Mouse (Mus musculus) limb, embryonic 14.5 days (tissue): Measurements from ENCODE around the gene Lcmt2. TPM values are rescaled to one million over a fixed set of nuclear protein-coding genes. Genes with fewer than 3 reads are reported as not detected.
"Not testable (repeated sequence)": the region's sequence is repeated elsewhere in the genome, so short reads cannot be mapped to it uniquely, and the experiment has no call there.

Source experiments
- ATAC-seq: fragments of 200-750 bp; cut with Nextera tagmentation; 2 replicates; pipeline ENCODE4 v1.8.0; 2017; ENCODE audit warnings: low read depth, moderate number of reproducible peaks, moderate TSS enrichment; ENCODE audit not compliant: low FRiP score
- DNase-seq: peaks from one replicate; pipeline ENCODE4 v3.0.0-alpha.2; 2015; ENCODE audit warnings: low spot score
- H3K27ac ChIP-seq: fragments of 300-500 bp; sonication (generic); replicated peaks from 2 replicates; pipeline ENCODE4 v1.5.1; 2014; ENCODE audit warnings: low read depth, mild to moderate bottlenecking, low read length, moderate library complexity, mixed read lengths
- H3K27me3 ChIP-seq: fragments of 300-500 bp; sonication (generic); 2 replicates; pipeline ENCODE4 v1.6.1; 2014; ENCODE audit warnings: low read length, mixed read lengths; ENCODE audit not compliant: control insufficient read depth, insufficient read depth
- H3K36me3 ChIP-seq: fragments of 300-500 bp; sonication (generic); 2 replicates; pipeline ENCODE4 v1.6.1; 2014; ENCODE audit warnings: mild to moderate bottlenecking, low read length, moderate library complexity, mixed read lengths; ENCODE audit not compliant: control insufficient read depth, insufficient read depth
- H3K4me1 ChIP-seq: fragments of 300-500 bp; sonication (generic); 2 replicates; pipeline ENCODE4 v1.6.1; 2014; ENCODE audit warnings: antibody characterized with exemption, low read length, mixed read lengths; ENCODE audit not compliant: control insufficient read depth, insufficient read depth
- H3K4me2 ChIP-seq: fragments of 300-500 bp; sonication (generic); replicated peaks from 2 replicates; pipeline ENCODE4 v1.6.1; 2014; ENCODE audit warnings: low read depth, mild to moderate bottlenecking, low read length, moderate library complexity; ENCODE audit not compliant: severe bottlenecking
- H3K4me3 ChIP-seq: fragments of 300-500 bp; sonication (generic); replicated peaks from 2 replicates; pipeline ENCODE4 v1.5.1; 2014; ENCODE audit warnings: low read length
- H3K9ac ChIP-seq: fragments of 300-500 bp; sonication (generic); 2 replicates; pipeline ENCODE4 v1.6.1; 2014; ENCODE audit warnings: mild to moderate bottlenecking, low read depth, low read length, moderate library complexity; ENCODE audit not compliant: severe bottlenecking
- H3K9me3 ChIP-seq: fragments of 300-500 bp; sonication (generic); 2 replicates; pipeline ENCODE4 v1.6.1; 2016; ENCODE audit warnings: low read length; ENCODE audit not compliant: control insufficient read depth
- POLR2A ChIP-seq: fragments of 200-500 bp; IDR thresholded peaks from 2 replicates; pipeline ENCODE4 v1.8.0; 2012; ENCODE audit warnings: inconsistent platforms, mild to moderate bottlenecking, moderate library complexity, borderline replicate concordance; ENCODE audit not compliant: insufficient read depth, insufficient read length; ENCODE audit errors: extremely low read depth
- WGBS: fragments of 180-500 bp; shearing (Covaris S2); extraction: QIAGEN DNeasy Blood & Tissue Kit; methylation state at CpG from one replicate; pipeline ENCODE4 v1.1.7; 2014; 5-methylcytosine and 5-hydroxymethylcytosine counted together
- polyA plus RNA-seq, 2 experiments: library from polyadenylated mRNA; depleted of rRNA in 1 of 2; stranded (reverse) in 1 of 2; unstranded in 1 of 2; fragments of >200 nt; fragmentation: Nextera tagmentation in 1 of 2; extraction: Ambion mirVana in 1 of 2; gene quantifications; 2 replicates each; pipeline versions ENCODE4 v1.2.1 to v1.2.3; 2012 to 2014

Gene Lcmt2
- polyA plus RNA-seq, 2 experiments = 9.4 to 19.9 TPM

DNA sequence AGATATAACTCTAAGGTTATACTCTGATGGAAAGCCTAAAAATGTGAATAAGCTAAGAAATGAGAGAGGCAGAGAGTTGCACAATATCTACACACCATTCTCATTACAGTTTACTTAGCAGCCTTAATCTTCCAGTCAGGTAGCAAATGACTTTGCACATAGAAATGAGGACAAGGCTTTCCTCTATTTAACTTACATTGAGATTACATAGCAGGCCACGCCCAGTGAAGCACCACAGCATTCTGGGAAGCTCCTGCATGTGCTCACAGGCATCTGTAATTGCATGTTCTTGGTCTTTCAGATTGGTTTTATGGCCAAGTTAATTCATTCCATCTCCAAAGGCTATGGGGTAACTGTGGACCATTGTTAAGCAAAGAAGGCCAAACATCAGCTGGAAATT, 7.6 kb downstream of the Lcmt2 start:
- ATAC-seq (no peak), DNase-seq (no peak)
- no peak for TF ChIP-seq POLR2A
- Histone ChIP-seq H3K4me1 (no peaks in the 10 kb centered on the region), H3K4me3 (no peak overlapping the region), H3K4me2 (no peak overlapping the region), H3K27me3 (no peaks in the 10 kb centered on the region), H3K9me3 (no peaks in the 10 kb centered on the region), H3K9ac (no peak overlapping the region), H3K36me3 (no peaks in the 10 kb centered on the region), H3K27ac (no peak overlapping the region)
- 63% methylated on average over 1 of the region's 1 CpGs for WGBS

DNA sequence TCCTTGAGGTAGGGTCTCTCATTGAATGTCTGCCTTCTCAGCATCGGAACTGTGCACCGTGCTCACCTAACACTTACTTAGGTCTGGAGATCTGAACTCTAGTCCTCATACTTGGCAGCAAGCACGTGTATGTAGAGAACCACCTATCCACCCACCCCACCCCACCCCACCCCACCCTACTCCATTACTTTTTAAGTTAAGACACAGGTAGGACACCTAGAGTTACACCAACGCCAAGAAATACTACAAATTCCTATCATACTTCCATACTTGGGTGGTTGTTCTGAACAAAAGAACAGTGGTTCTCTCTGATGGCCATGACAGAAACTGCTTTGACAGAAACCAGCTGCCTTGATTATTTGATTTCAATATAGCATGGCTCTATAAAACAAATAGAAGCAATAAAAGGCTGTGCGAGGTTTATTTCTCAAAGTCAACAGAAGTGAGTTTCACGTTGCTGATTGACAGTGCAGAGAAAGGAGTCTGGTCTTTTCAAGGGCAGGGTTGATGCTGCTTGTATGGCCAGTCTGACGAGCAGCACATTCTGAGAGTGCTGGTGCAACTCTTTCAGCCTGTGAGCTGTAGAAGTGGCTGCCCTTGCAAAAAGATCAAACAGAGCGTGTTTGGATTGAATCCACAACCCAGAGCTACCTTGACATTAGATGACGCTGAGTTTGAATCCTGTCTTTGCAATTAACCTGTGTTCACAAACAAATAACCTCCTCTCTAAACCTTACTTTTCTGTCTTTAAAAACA, 11.4 kb downstream of the Lcmt2 start:
- H3K27me3 ChIP-seq = no peaks in the 10 kb centered on the region
- no peak for TF ChIP-seq POLR2A

DNA sequence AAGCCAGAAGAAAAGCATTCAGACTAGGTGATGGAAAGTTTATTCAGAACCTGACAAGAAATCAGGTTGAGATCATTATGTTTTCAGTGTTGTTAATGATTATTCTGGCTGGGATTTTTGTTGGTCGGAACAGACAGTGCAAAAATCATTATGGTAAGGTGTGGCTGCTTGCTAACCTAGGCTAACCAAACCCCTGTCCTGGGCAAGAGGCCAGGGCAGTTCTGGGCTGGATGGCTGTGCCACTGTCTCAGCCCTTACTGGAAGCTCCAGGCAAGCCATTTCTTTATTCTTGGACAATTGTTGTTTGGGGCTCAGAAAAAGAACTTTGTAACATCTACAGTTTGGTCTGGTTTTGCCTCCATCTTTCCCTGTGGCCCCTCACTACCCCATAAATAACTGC, 12.9 kb downstream of the Lcmt2 start:
- Histone ChIP-seq H3K4me3 (no peak overlapping the region), H3K9ac (no peak overlapping the region), H3K4me2 (no peak overlapping the region), H3K27ac (no peak overlapping the region), H3K27me3 (no peaks in the 10 kb centered on the region), H3K4me1 (no peaks in the 10 kb centered on the region), H3K9me3 (no peaks in the 10 kb centered on the region), H3K36me3 (no peaks in the 10 kb centered on the region)
- ATAC-seq (no peak), DNase-seq (no peak)
- 74% methylated on average over 1 of the region's 1 CpGs for WGBS
- no peak for TF ChIP-seq POLR2A

More for the DNA sequence above, 11.4 kb downstream of the Lcmt2 start:
- no peaks in the 10 kb centered on the region for H3K4me1 ChIP-seq
- H3K4me2 ChIP-seq = no peak overlapping the region
- 57% methylated on average over 9 of the region's 9 CpGs for WGBS
- DNase-seq (no peak), ATAC-seq (no peak)
- H3K36me3 ChIP-seq = no peaks in the 10 kb centered on the region
- H3K27ac ChIP-seq = no peak overlapping the region
- no peak overlapping the region for H3K9ac ChIP-seq
- H3K9me3 ChIP-seq = no peaks in the 10 kb centered on the region
- no peak overlapping the region for H3K4me3 ChIP-seq

DNA sequence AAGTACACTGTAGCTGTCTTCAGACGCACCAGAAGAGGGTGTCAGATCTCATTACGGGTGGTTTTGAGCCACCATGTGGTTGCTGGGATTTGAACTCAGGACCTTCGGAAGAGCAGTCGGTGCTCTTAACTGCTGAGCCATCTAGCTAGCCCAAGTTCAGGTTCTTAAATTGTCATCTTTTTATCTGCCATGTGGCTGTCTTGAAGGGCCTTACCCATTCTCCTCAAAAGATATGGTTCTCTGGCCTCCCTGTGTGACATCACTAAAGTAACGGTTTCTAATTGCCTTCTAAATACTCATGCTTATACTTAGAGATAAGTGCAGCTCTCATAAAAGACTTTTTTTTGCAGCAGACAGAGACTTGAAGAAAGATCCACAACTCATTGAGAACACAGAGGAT, 14.2 kb downstream of the Lcmt2 start:
- 87% methylated on average over 5 of the region's 5 CpGs for WGBS
- H3K27ac ChIP-seq, ATAC-seq, DNase-seq, H3K9me3 ChIP-seq, H3K4me2 ChIP-seq, H3K9ac ChIP-seq, H3K36me3 ChIP-seq, H3K4me3 ChIP-seq, H3K4me1 ChIP-seq, H3K27me3 ChIP-seq: not testable (repeated sequence)

DNA sequence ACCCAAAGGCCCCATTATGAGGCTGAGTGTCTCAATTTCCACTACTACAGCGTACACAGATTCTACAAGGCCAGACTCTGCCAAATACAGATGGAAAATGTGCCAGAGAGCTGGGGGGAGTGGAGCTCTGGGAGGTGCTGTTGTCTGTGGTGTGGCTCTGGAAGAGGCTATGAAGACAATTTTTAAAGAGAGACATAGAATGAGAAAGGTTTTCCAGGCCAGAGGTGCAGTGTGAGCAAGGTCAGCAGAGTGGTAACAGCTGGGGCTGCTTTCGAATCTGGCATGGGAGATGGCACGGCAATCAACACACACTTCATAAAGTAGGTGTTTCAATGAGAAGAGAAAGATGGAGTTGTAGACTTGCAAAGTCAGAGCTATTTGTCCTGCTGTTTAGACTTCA, 21.2 kb downstream of the Lcmt2 start:
- H3K4me3 ChIP-seq = no peak overlapping the region
- no peaks in the 10 kb centered on the region for H3K9me3 ChIP-seq
- H3K27ac ChIP-seq = no peak overlapping the region
- ATAC-seq (no peak), DNase-seq (no peak)
- no peak overlapping the region for H3K4me2 ChIP-seq
- WGBS = 73% methylated on average over 3 of the region's 3 CpGs
- no peaks in the 10 kb centered on the region for H3K4me1 ChIP-seq
- H3K27me3 ChIP-seq = no peaks in the 10 kb centered on the region
- no peak for TF ChIP-seq POLR2A
- no peaks in the 10 kb centered on the region for H3K36me3 ChIP-seq
- H3K9ac ChIP-seq = no peak overlapping the region

DNA sequence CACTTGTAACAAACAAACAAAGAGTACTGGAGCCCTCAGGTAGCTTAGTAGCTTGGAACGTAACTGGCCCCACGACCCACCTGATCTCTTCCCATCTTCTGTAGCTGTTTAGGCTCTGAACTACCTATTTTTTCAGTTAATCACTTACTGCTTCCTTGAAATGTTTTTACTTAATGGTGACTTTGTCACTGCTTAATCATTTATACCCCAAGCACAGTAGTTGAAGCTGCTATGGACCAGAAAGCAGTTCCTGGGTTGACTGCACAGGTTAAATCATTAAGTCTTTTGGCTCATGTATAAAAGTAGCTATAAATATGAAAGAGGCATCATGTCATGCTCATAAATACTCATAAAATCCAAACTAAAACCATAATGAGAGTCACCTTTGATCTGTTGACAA, 25.0 kb downstream of the Lcmt2 start:
- Histone ChIP-seq H3K27me3 (no peaks in the 10 kb centered on the region), H3K27ac (no peak overlapping the region), H3K4me1 (no peaks in the 10 kb centered on the region), H3K4me3 (no peak overlapping the region), H3K9ac (no peak overlapping the region), H3K9me3 (no peaks in the 10 kb centered on the region), H3K36me3 (no peaks in the 10 kb centered on the region), H3K4me2 (no peak overlapping the region)
- no peak for TF ChIP-seq POLR2A
- ATAC-seq = no peak
- 83% methylated on average over 2 of the region's 2 CpGs for WGBS
- no peak for DNase-seq
